Mouse (Mus musculus): ENCODE data around the gene Mgat4a. TPM values are rescaled to one million over a fixed set of nuclear protein-coding genes. Genes with fewer than 3 reads are reported as not detected.
A peak's percentile ranks its signal among the peaks of the same experiment; 100 is the strongest.

Mgat4a gene
- polyA plus RNA-seq, 2 experiments, result 6.8 to 9.0 TPM

DNA sequence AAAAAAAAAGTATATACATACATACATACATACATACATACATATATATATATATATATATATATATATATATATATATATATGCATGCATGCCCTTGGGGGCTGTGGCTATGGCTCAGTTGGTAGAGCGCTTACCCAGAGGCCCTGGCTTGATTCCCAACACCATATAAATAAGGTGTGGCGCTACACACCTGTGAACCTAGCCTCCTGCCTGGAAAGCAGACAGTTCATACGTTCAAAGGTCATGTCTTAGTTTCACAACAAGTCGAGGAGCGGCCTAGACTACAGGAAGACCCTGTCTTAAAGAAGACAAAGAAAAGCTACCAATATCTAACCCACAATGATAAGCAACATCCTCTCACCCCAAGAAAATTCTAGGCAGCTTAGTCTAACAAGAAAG is 18.7 kb downstream of the Mgat4a start:
- WGBS, result 77% methylated on average over 5 of the region's 5 CpGs
- Histone ChIP-seq H3K36me3 (ENCODE audit: control insufficient read depth, insufficient read depth, low read length) (no peaks in the 10 kb centered on the region), H3K9me3 (ENCODE audit: control insufficient read depth, low read length) (no peaks in the 10 kb centered on the region), H3K9ac (ENCODE audit: low read depth, low read length, severe bottlenecking) (no peak overlapping the region), H3K4me2 (replicated peaks; ENCODE audit: low read depth, low read length, severe bottlenecking) (no peak overlapping the region), H3K27ac (replicated peaks; ENCODE audit: low read depth, low read length) (no peak overlapping the region), H3K4me1 (ENCODE audit: control insufficient read depth, insufficient read depth, low read length) (no peaks in the 10 kb centered on the region; the same call in 1 of the 2 replicates), H3K4me3 (replicated peaks; ENCODE audit: low read length) (no peak overlapping the region), H3K27me3 (ENCODE audit: control insufficient read depth, insufficient read depth, low read length) (no peaks in the 10 kb centered on the region)
- no peak for ATAC-seq (ENCODE audit: low FRiP score, low read depth)
- no peak for TF ChIP-seq POLR2A (IDR thresholded peaks at IDR 0.05; ENCODE audit: borderline replicate concordance, extremely low read depth, insufficient read depth, insufficient read length)
- DNase-seq (ENCODE audit: low spot score), result no peak

DNA sequence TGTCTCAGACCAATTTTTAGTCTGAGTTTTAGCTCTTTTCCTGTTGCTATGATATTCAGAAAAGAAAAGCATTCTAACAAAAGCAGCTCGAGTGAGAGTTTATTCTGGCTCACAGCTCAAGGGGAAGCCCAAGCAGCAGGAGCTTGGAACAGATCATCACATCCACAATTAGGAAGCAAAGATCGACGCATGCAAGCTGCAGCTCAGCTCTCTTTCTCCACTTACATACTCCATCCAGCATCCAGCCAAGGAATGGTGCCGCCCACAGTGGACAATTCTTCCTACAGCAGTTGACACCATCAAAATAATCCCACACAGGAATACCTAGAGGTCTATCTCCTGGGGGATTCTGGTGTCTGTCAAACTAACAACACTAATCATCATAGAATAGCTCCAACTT is 22.0 kb downstream of the Mgat4a start:
- WGBS, result 87% methylated on average over 4 of the region's 4 CpGs
- no peaks in the 10 kb centered on the region for H3K36me3 ChIP-seq (ENCODE audit: control insufficient read depth, insufficient read depth, low read length)
- no peak overlapping the region for H3K9ac ChIP-seq (ENCODE audit: low read depth, low read length, severe bottlenecking)
- no peak for DNase-seq (ENCODE audit: low spot score)
- H3K27ac ChIP-seq (replicated peaks; ENCODE audit: low read depth, low read length), result no peak overlapping the region
- no peaks in the 10 kb centered on the region; the same call in none of the 2 replicates for H3K4me1 ChIP-seq (ENCODE audit: control insufficient read depth, insufficient read depth, low read length)
- H3K4me3 ChIP-seq (replicated peaks; ENCODE audit: low read length), result no peak overlapping the region
- H3K27me3 ChIP-seq (ENCODE audit: control insufficient read depth, insufficient read depth, low read length), result no peaks in the 10 kb centered on the region
- ATAC-seq (ENCODE audit: low FRiP score, low read depth), result no peak
- no peak overlapping the region for H3K4me2 ChIP-seq (replicated peaks; ENCODE audit: low read depth, low read length, severe bottlenecking)
- H3K9me3 ChIP-seq (ENCODE audit: control insufficient read depth, low read length), result no peaks in the 10 kb centered on the region
- TF ChIP-seq POLR2A (IDR thresholded peaks at IDR 0.05; ENCODE audit: borderline replicate concordance, extremely low read depth, insufficient read depth, insufficient read length), result no peak

DNA sequence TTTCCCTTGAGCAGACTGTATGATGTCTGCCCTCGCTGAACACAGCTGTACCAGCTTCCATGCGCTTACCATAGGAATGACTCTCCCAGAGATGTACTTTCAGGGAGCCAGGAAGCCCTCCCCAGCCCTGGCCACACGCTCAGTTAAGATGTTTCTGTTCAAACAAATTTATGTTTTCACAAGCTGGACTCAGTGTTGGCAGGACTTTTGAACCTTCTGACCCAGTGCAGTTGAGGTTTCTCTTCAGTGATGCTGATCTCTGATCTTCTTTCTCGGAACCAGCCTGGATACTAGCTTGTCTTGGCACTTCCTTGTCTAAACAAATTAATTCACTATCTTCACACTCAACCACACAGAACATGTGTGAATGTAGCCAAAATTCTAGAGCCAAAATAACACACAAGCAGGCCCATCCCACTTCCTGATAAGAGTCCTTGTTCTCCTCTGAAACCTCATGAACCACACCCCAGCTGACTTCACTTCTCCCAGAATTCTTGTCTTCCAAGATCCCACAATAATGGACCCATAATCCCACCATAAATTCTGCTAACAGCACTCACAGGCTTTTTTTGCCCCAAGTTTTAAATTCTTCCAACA is 22.6 kb downstream of the Mgat4a start:
- TF ChIP-seq POLR2A (IDR thresholded peaks at IDR 0.05; ENCODE audit: borderline replicate concordance, extremely low read depth, insufficient read depth, insufficient read length), result no peak
- ATAC-seq (ENCODE audit: low FRiP score, low read depth), result no peak
- 76% methylated on average over 4 of the region's 4 CpGs for WGBS

DNA sequence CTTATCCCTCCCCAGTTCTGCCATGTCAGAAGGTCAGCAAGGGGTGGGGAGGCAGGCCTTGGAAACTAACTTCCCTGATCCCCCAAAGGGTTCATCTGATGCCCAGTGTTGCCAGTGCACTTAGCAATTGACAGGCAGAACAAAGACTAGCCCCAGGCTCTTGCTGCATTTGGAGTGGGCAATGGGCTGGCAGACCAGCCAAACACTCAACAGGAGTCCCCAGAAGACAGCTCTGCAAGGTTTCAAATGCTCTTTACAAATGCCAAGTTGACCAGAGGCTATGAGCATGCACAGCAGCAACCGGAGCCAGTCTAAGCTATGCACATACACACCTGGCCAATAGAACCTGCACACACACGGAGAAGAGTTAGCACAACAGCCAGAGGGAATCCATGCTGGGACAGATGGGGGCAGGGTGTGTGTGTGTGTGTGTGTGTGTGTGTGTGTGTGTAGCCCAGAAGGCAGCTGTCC is 27.8 kb downstream of the Mgat4a start:
- ATAC-seq (ENCODE audit: low FRiP score, low read depth), result no peak
- H3K4me1 ChIP-seq (ENCODE audit: control insufficient read depth, insufficient read depth, low read length), result peaks cover 18% of the 10 kb centered on the region
- 0 out of 2 replicates have a peak overlapping the region, but pooled peaks have one; percentile 1 for H3K4me2 ChIP-seq (replicated peaks; ENCODE audit: low read depth, low read length, severe bottlenecking)
- H3K9me3 ChIP-seq (ENCODE audit: control insufficient read depth, low read length), result no peaks in the 10 kb centered on the region
- H3K36me3 ChIP-seq (ENCODE audit: control insufficient read depth, insufficient read depth, low read length), result no peaks in the 10 kb centered on the region
- H3K9ac ChIP-seq (ENCODE audit: low read depth, low read length, severe bottlenecking), result 0 out of 2 replicates have a peak overlapping the region, but pooled peaks have one; percentile 12
- no peaks in the 10 kb centered on the region for H3K27me3 ChIP-seq (ENCODE audit: control insufficient read depth, insufficient read depth, low read length)
- H3K27ac ChIP-seq (replicated peaks; ENCODE audit: low read depth, low read length), result peak overlapping the region; percentile 63
- no peak for DNase-seq (ENCODE audit: low spot score)
- TF ChIP-seq POLR2A (IDR thresholded peaks at IDR 0.05; ENCODE audit: borderline replicate concordance, extremely low read depth, insufficient read depth, insufficient read length), result no peak
- no peak overlapping the region for H3K4me3 ChIP-seq (replicated peaks; ENCODE audit: low read length)
- WGBS, result 76% methylated on average over 2 of the region's 2 CpGs

More for the DNA sequence above, 22.6 kb downstream of the Mgat4a start:
- no peaks in the 10 kb centered on the region for H3K9me3 ChIP-seq (ENCODE audit: control insufficient read depth, low read length)
- H3K4me3 ChIP-seq (replicated peaks; ENCODE audit: low read length), result no peak overlapping the region
- H3K27ac ChIP-seq (replicated peaks; ENCODE audit: low read depth, low read length), result no peak overlapping the region
- H3K27me3 ChIP-seq (ENCODE audit: control insufficient read depth, insufficient read depth, low read length), result no peaks in the 10 kb centered on the region
- H3K36me3 ChIP-seq (ENCODE audit: control insufficient read depth, insufficient read depth, low read length), result no peaks in the 10 kb centered on the region
- H3K4me2 ChIP-seq (replicated peaks; ENCODE audit: low read depth, low read length, severe bottlenecking), result no peak overlapping the region
- peaks cover under 1% of the 10 kb centered on the region for H3K4me1 ChIP-seq (ENCODE audit: control insufficient read depth, insufficient read depth, low read length)
- H3K9ac ChIP-seq (ENCODE audit: low read depth, low read length, severe bottlenecking), result no peak overlapping the region
- no peak for DNase-seq (ENCODE audit: low spot score)

DNA sequence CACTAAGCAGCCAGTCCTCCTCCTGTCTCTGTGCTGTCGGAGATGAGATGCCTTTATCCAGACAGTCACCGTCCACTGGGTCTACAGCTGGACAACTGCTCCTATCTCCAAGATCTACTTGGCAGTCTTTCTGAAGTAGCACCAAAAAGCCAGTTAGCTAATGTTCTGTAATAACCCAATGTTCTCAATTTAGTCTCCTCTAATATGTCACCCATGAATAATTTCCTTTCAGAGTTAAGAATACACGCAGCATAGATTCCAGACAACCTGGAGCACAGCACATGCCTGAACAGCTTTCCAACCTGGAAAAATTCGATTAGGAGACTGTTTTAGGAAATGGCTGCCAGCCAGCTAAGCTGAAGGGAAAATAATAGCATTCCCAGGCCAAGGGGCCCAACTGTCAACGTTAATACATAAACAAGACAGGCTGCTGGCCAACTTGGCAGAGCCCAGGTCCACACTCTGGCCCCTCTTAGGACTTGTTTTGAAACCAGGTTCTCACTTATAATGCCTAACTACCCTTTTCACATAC is 28.6 kb downstream of the Mgat4a start:
- no peaks in the 10 kb centered on the region for H3K9me3 ChIP-seq (ENCODE audit: control insufficient read depth, low read length)
- no peaks in the 10 kb centered on the region for H3K36me3 ChIP-seq (ENCODE audit: control insufficient read depth, insufficient read depth, low read length)
- H3K4me2 ChIP-seq (replicated peaks; ENCODE audit: low read depth, low read length, severe bottlenecking), result 0 out of 2 replicates have a peak overlapping the region, but pooled peaks have one; percentile 2
- WGBS, result 17% methylated on average over 5 of the region's 5 CpGs
- no peaks in the 10 kb centered on the region for H3K27me3 ChIP-seq (ENCODE audit: control insufficient read depth, insufficient read depth, low read length)
- H3K4me1 ChIP-seq (ENCODE audit: control insufficient read depth, insufficient read depth, low read length), result peaks cover 18% of the 10 kb centered on the region
- H3K27ac ChIP-seq (replicated peaks; ENCODE audit: low read depth, low read length), result peak overlapping the region; percentile 63
- DNase-seq (ENCODE audit: low spot score) (peak; percentile 76), ATAC-seq (ENCODE audit: low FRiP score, low read depth) (peak; percentile 63; the same call in 1 of the 2 replicates)
- 0 out of 2 replicates have a peak overlapping the region, but pooled peaks have one; percentile 12 for H3K9ac ChIP-seq (ENCODE audit: low read depth, low read length, severe bottlenecking)
- no peak for TF ChIP-seq POLR2A (IDR thresholded peaks at IDR 0.05; ENCODE audit: borderline replicate concordance, extremely low read depth, insufficient read depth, insufficient read length)
- no peak overlapping the region for H3K4me3 ChIP-seq (replicated peaks; ENCODE audit: low read length)

All from limb, embryonic 14.5 days (tissue).